Mouse (Mus musculus) cerebellum, adult 11-12 months (tissue): Measurements from ENCODE around the gene Gpld1.

Experiments used
- DNase-seq: peaks from one replicate; pipeline ENCODE4 v3.0.0; 2022

Gene Gpld1

GRCm38 (mm10) chr13:25026409-25027113 is 83.6 kb downstream of the Gpld1 start:
- no peak for DNase-seq

DNA sequence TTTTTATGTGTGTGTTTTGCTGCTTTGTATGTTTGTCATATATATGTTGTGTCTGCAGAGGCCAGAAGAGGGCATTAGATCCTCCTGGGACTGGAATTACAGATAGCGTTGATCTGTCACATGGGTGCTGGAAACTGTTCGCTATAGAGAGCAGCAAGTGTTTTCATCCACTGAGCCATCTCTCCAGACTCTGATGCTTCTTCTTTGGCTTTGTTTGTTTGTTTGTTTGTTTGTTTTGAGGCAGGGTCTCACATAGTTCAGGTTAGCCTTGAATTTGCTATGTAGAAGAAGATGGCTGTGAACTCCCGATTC is 84.1 kb downstream of the Gpld1 start:
- no peak for DNase-seq

DNA sequence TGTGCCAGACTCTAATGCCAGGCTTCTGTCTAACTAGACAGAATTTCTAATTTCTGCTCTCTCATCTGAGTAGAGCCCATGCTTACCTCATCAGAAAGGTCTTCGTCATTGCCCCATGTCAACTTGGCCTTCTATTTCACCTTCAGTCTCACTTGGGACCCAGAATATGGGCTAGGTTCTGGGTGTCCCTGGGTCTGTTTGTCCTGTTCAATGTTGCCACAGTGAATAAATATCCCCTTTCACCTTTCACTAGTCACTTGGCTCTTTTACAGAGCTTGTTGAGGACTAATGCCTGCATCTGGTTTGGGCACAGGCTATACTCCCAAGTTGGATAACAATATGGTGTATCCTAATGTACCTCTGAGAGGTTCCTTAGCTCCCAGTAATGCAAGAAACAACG is 96.5 kb downstream of the Gpld1 start:
- DNase-seq, result no peak
